Mouse (Mus musculus) brain, adult 2 months (tissue): ENCODE measurements around the gene Dusp14.

Source experiments
- DNase-seq: peaks from one replicate; pipeline ENCODE4 v3.0.0; 2011; ENCODE audit warnings: low read depth, low spot score

Gene Dusp14

GRCm38 (mm10) chr11:84016810-84017508 is 52.1 kb downstream of the Dusp14 start:
- DNase-seq = no peak

GRCm38 (mm10) chr11:84016147-84016809 is 52.8 kb downstream of the Dusp14 start:
- DNase-seq = no peak

DNA sequence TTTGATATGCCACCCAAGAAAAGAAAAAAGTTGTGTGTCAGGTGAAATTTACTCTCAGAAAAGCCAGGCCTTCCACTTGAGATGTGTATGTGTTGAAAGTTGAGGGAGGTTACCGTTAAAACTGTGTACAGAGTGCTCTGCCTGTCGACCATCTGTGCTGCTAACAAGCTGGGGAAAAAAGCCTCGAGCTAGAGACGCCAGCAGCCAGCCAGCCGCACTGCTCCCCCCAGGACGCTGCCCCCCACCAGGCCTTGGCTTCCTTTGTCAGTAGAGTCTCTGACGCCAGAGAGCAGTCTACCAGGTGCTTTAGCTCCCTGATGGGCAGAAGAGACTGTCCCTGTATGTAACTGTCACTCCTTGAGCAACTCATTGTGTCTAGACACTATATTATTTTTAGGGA is 56.0 kb downstream of the Dusp14 start:
- DNase-seq = peak; percentile 86

DNA sequence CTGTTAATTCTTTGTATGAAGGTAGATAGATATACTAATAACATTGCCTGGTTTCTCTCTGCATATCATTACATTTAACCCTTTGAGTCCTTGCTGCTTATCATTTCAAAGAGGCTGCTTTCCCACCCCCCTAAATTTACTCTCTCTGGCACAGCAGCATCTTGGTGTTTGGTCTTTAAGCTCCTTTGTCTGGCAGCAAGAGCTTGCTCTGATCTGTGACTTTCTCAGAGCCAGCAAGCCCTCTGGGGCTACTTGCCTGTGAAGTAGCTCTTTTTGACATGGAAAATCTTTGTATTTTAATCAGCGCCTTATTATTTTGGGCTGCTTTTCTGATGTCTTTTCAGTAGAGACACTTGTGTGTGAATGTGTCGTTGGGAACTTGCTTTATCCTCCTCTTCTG is 57.5 kb downstream of the Dusp14 start:
- DNase-seq = no peak

- DNase-seq = peak; percentile 62
These were observed 58.0 kb downstream of the Dusp14 start for GRCm38 (mm10) chr11:84011050-84011449.

- DNase-seq = peak; percentile 44
These were observed 58.6 kb downstream of the Dusp14 start for GRCm38 (mm10) chr11:84010411-84010810.

GRCm38 (mm10) chr11:84009001-84009400 is 60.1 kb downstream of the Dusp14 start:
- DNase-seq = no peak

GRCm38 (mm10) chr11:84003986-84004385 is 65.1 kb downstream of the Dusp14 start:
- peak; percentile 76 for DNase-seq

DNA sequence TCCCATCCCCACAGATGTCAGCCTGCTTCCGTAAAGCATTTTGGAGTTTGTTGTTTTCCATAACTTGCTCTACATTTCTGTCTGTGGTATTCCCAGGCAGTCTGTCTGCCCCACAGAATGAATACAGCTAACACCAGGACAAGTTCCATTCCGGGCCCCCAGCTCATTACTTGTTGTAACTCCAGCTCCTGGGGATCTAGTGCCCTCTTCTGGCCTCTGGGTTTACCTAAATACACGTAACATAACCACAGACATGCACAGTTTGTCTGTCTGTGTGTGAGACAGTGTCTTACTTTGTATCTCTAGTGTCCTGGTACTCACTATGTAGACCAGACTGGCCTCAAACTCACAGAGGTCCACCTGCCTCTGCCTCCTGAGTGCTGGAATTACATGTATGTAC is 67.8 kb downstream of the Dusp14 start:
- no peak for DNase-seq

GRCm38 (mm10) chr11:83999411-83999915 is 69.6 kb downstream of the Dusp14 start:
- DNase-seq = no peak

GRCm38 (mm10) chr11:83998993-83999392 is 70.1 kb downstream of the Dusp14 start:
- no peak for DNase-seq
